Mouse (Mus musculus) layer of hippocampus, postnatal 25 days (tissue): ENCODE data around the gene Glrx5. TPM values are rescaled to one million over a fixed set of nuclear protein-coding genes. Genes with fewer than 3 reads are reported as not detected.

Experiments used
- DNase-seq, 2 experiments: peaks; one replicate each; pipeline ENCODE4 v3.0.0; 2022; ENCODE audit warnings: mixed read lengths in 2 of 2, low spot score in 1 of 2; ENCODE audit errors: extremely low spot score in 1 of 2
- total RNA-seq, 2 experiments: library from RNA; stranded (reverse); gene quantifications; 2 replicates each; pipeline ENCODE4 v1.2.3; 2021

Gene Glrx5
- total RNA-seq: 10 to 100 TPM; 54.8 to 57.2 TPM

DNA sequence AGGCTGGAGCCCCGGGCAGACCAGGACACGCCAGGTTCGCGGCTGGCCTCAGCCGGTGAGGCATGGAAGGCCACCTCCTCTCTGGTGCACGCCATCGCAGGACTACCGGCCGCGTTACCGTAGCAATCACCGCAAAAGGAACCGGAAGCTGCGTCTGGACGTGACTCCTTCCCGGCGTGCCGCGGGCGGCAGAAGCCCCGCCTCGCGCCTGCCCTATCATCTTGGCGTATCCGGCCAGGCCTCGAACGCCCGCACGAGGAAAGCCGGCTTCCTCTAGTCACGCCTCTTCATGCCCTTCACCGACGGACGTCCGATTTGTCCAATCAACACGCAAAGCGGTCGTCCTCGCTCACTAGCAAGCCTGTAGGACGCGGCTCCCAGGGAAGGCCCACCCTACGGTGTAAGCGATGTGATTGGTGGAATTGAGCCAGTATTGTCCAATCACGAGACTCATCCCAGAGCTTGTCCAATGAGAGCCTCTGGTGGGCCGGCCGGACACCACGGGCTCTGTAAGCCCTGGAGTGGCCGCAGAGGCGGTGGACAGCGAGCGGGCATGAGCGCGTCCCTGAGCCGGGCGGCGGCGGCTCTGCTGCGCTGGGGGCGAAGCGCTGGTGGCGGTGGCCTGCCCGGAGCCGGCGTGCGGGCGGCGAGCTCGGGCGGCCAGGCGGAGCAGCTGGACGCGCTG, at the start of gene Glrx5:
Gene Glrx5, plus strand, starts transcription at position 542 of the 685 bp plus-strand sequence.
- DNase-seq: peak; percentile 87 to 91

DNA sequence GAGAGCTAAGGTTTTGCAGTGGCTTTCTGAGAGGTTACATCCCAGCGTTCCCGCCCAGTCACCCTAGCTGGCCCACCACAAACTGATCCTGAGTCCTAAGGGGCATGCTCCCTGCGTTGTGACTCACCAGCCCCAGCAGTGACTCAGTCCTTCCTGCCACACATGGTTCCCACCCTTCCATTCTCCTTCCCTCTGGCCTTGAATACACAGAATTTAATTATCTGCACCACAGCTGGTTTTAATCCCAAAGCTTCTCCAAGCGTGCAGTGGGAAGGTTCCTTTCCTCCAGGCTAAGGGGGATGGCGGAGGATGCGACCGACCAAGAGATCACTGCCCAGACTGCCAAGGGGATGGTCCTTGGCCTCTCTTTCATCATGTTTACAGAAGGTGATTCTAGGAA, 49.0 kb upstream of the Glrx5 start:
- DNase-seq: no peak

DNA sequence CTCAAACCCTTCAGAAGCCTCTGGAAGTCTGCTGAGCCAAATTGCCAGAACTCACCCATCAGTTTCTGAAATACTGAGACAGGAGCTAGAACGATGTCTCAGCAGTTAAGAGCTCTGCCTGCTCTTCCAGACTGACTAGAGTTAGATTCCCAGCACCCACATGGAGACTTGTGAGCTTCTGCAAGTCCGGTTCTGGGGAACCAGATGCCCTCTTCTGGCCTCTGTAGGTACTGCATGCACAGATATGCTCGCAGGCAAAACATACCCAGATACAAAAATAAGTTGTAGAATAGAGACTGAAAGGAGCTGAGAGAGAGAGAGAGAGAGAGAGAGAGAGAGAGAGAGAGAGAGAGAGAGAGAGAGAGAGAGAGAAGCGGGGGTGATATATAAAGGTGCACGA, 47.4 kb upstream of the Glrx5 start:
- DNase-seq: no peak

DNA sequence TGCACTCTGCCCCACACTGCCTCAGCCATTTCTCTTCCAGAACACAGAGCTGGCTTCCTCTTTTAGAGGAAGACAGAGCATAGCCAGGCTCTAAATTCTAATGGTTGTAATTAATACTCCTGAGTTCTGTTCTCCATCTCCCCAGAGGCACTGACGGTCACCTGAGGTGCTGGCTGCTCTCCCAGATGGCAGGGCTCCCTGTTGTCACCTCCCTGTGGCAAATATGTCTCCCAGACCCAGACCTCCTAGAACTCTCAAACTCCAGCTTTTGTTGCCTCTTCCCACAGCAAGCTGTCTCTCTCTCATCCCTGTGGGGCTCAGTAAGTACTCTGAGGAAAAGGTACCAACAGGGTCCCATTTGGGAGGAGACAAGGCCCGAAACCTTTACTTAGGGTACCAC, 46.5 kb upstream of the Glrx5 start:
- DNase-seq: no peak

DNA sequence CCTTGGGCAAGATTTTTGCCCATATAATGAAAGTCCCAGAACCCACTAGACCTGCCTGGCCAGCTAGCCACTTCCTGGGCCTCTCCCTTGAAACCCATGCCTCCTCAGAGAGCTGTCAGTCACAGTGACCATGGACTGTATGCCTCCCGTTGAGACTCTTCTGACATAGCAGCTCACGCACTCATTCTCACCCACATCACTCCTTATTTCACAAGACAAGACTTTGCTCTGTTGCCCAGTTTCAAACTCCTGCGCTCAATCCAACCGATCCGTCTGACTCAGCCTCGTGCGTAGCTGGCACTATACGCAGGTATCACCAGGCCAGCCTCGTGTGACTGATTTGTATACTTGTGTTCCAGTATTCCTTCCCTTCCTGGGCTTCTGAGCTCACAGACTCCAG, 45.7 kb upstream of the Glrx5 start:
- DNase-seq: no peak

DNA sequence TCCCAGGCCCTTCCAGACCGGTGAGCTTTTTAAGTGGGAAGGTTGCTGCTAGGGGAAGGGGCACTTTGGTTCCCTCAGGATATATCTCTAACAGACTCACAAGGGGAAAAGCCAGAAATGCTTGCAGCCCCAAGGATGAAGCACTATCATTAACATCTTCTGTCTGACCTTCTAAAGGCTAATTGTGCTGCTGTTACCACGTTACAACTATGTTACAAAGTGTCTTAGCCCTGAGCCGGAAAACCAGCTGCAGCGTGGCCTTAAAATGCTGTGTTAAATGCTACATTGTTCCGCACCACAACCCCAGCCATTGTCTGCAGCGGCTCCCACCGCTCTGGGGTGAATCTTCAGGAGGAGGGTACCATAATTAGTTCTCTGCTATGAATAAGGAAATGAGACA, 44.6 kb upstream of the Glrx5 start:
- no peak for DNase-seq

DNA sequence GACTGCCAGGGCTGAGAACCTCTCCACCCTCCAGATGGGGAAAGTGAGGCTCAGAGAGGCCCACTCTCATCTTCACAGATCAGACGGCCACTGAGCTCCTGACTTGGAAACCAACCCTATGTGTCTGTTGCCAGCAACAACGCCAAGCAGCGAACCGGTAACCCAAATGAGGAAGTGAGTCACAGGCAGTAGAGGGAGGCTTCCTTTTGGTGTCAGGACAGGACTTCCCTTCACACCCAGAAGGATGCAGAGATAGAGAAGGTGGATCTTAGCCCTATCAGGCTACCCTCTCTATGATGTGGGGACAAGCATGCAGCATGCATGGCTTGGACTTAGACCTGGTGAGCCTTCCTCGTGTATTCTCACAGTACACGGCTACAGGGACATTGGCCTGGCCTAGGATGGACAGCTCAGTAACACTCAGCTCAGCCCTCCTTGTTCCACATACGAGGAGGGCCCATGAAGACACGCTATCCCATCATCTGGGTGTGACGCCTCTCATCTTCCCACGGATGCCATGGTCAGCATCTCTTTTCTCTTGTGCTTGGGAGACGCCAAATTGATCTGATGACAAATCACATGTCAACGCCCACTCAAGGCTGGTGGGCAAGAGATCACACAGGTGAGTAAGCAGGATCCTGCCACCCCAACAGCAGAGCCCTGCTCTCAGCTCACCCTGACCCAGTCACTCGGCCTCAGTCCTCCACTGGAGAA, 41.6 kb upstream of the Glrx5 start:
- no peak for DNase-seq

DNA sequence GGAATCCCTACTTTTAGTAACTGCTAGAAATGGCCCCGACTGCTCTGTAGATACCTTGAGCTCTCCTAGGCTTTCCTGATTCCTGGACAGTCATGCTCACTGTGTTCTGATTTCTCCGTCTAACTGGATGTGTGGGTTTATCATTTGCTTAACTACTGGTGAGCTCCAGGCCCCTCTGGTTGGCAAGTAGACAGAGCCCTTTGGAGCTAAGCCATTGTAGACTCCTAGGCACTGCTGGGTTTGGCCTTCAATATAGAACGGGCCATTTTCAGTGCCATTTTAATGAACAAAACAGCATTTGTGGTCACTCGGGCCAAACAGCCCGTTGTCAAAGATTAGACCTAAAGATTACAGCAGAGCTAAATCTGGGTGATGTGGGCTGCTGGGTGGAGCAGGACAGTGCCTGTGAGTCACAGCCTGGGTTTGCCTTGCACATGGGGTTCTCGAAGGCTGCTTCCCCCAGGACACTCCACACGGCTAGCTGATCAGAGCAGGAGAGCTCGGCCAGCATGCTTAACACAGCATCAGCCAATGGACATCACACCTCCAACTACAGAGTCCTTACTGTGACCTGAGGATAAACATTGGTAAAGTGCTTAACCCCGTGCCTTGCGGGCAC, 40.3 kb upstream of the Glrx5 start:
- DNase-seq: no peak

DNA sequence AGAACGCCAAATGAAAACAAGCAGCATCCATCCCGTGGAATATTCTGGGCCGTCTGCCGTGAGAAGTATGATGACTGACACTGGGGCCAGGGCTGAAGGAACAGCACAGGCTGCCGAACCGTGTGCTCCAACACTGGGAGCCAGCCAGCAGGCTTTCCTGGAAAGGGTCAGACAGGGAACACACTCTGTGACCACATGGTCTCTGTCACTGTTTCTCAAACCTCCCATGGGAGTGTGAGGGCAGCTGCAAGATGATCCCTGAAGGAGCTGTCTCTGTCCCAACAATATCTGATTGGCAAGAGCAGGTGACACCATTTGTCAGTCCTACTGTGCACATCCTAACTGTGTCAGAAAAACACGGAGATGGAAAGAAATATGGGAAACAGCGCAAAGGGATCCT, 39.6 kb upstream of the Glrx5 start:
- no peak for DNase-seq

DNA sequence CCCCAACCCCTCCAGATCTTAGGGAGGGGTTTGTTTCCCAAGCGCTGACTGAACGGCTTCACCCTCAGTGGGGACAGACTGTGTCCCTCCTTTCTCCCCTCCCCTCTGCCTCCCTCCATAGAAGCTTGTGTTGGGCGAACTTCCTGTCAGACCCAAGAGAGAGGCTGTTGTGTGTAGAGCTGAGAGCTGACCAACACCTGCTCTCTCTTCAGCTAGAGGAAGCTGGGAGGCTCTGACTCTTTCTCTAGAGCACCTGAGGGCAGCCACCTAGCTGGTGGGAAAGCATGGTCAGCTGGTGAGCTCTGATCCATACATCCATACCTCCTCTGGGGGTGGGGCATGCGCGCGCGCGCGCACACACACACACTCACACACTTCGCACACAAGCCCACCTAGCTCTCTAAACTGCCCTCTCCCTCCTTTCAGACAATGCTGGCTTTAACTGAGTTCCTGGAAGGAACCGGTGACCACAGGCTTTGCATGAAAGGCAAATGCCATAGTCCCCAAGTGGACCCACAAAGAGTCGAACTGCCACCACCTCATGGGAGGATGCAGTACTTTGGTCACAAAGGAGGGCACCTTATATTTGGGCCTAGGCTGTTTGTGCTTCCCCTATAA, 37.1 kb upstream of the Glrx5 start:
- no peak for DNase-seq

DNA sequence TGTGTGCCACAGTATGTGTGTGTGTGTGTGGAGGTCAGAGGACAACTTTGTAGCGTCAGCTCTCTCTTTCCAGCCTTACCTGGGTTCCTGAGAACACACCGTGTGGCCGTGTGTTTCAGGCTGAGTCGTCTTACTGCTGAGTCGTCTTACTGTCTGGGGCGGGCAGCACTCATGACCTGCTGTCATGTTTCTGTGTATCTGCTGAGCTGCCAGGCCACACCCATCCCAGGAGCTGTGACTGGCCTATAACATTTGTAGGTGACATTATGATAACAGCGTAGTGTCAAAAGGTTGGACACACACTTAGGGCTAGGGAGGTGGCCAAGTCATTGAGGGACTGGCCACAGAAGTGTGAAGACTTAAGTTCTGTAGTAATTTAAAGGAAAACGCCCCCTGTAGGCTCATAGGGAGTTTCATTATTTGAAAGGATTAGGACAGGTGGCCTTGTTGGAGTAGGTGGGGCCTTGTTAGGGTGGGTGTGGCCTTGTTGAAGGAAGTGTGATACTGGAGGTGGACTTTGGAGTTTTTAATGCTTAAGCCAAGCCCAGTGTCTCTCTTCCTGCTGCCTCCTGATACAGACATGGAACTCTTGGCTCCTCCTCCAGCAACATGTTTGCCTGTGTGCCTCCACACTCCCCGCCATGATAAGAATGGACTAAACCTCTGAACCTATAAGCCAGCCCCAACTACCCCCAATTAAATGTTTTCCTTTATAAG, 36.3 kb upstream of the Glrx5 start:
- no peak for DNase-seq

DNA sequence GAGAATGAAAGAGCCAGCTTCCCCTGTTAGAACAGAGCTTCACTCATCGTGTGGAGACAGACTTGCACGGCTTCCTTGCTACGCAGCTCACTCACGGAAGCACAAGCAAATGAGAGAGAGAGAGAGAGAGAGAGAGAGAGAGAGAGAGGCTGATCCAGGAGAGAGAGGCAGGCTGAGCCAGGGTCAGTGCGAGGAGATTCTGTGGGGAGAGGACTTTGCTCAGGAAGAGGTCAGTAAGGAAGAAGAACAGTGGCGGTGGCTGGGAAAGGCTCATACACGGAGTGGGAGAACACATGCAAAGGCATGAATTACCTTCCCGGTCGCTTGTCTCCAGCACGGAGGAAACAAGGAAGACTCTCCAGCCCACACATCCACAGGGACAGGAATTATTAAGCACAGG, 35.3 kb upstream of the Glrx5 start:
- no peak for DNase-seq

DNA sequence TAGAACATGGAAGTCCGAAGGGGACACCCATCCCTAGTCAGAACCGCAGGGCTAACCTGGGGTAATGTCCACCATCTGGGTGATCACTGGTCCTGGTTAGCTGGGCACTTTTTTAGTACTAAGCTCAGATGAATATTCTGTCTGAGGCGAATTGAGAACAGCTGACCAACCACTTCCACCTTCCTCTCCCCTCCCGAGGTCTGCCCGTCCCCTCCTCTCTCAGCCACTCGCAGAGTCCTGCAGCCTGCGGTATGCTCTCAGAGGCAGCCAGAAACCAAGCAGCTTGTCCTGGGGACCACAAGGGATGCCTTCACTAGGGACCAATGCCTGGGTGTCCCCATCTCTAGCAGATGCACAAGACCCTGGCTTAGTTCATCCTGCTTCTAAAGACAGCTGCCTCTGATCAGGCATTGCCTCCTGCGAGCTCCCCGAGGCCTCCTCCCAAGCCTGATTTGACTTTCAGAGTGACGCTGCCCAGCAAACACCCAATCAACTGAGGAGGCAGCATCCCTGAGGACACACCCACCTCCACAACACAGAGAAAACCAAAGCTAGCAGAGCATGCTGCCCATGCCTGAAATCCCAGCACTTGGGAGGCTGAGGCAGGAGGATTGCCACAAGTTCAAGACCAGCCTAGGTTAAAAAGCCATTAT, 34.7 kb upstream of the Glrx5 start:
- DNase-seq: no peak

DNA sequence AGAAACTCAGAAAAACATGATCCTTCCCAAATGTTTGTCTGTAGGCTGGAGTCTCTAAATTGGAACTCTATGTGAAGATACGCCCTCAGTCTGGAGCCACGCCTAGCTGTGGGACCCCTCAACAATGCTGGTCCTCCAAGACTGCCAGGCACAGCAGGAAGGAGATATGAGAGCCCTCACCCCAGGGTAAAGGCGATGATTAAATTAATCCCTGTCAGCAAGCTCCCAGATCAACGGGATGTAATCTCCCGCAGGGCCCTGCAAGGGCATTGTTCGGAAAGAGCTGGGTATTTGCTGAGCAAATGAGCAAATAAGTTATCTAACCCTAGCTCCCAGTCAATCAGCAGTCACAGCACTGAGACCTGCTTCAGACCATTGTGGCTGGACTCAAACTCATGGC, 33.9 kb upstream of the Glrx5 start:
- no peak for DNase-seq

DNA sequence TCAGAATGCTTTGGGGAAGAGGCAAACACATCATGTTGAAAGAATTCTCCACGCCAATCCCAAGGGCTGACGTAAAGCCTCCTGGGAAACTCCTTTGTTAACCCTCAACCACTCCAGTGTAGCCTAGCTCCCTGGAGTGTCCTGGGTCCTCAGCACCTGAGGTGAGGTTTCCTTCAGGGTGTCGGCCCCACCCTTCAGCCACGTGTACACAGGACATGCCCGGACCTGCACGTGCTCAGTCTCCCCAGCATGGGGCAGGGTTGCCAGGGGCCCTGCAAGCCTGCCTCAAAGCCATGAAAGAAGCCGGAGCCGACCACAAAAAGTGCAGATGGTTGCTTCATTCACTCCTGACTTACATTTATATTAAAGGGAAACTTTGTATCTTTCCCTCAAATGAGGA, 33.3 kb upstream of the Glrx5 start:
- no peak for DNase-seq

DNA sequence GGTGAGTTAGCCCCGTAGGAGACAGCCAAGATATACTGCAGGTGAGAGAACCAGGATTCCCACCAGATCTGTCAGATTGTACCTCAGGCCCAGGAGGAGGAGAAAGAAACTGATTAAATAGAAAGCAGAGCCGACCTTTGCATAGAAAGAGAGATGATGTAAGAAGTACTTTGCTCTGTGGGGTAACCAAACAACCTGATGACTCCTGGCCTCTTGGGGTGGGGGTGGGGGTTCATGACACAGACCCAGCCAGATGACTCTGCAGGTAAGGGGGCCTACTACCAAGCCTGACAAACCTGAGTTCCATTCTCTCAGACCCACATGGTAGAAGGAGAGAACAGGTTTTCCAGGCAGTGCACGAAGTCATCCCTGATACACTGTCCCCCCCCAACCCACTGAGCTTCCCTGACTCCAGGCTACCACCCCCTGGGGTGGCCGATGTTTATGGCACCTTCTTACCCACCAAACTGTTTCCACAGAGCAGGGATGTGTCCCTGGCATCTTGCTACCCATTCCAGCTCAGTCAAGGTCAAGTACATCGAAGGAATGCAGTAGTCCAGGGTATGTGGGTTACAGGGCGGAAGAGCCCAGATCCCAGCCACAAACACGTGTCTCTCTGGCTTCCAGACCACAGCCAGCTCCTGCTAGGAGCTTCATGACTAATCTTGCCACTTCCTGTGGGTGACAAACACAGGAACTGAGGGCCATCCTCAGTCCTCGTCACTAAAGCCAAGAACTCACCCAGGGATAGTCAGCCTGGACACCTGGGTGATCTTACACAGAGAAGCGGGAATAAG, 31.8 kb upstream of the Glrx5 start:
- DNase-seq: no peak

DNA sequence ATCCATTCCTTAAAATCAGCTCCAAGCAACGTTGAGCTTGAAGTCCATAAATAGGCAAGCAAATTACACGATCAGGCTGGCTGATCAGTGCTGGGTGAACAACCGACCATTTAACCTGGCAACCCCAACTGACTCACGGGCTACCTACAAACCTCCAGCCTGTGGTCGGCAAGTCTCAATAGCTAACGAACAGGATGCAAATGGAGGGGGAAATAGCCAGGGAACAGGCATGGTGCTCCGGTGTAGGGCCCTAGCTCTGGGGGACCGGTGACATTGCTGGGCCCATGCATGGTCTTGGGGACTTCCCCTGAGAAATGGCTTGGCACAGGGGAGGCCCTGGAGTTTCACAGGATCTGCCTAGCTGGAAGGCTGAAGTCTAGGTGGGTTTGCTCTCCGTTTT, 31.2 kb upstream of the Glrx5 start:
- DNase-seq: no peak

DNA sequence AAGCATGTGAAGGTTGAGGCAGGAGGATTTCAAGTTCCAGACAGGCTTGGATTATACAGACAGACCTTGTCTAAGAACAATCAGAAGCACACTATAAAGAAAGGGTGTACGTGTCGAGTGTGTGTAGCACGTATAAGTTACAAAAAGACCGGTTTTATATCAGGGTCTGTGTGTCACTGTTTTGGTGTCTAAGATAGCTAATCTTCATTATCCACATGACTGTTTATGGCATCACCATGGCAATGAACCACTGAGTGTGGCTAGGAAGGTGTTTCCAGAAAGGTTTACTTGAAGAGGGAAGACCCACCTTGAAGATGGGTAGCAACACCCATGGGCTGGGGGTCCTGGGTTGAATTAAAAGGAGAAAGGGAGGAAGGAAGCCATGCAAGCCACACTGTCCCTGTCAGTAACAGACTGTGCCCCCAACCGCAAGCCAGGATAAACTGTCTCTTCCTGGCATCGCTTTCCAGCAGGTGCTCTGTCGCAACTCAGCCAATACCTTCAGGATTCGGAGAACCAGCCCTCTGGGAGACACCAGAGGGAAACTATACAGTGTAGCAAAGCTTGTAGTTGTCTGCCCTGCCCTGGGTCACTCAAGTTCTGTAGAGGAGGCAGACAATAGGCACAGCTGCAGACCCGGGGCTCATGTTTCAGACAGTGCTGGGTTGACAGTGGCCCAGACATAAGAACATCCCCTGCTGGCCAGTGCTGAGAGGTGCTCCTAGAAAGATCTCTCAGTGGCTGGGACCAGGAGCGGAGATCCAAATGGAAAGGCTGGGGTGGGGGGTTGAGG, 30.0 kb upstream of the Glrx5 start:
- DNase-seq: no peak

DNA sequence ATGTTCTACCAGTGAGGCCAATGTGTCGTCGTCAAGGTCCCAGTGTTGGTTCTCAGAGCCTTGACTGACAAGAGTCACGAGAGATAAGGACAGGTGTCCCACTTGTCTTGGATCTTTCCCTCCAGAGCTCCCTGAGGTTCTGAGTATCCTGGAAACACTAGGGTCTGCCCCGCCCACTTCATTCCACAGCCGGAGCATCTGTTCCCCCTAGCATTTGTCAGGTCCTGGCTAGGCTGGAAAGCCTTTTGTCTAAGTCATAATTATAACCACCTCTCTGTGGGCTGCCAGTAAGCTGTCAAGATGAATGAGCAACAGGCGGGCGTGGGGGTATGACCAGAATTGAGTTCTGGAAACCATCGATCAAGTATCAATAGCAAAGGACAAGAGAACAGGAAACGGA, 29.3 kb upstream of the Glrx5 start:
- no peak for DNase-seq
